Mouse (Mus musculus): ENCODE data around the gene Pakap. TPM values are rescaled to one million over a fixed set of nuclear protein-coding genes. Genes with fewer than 3 reads are reported as not detected.

Pakap gene
- polyA plus RNA-seq, 1 experiment from 2014 or later, result 46.0 TPM

DNA sequence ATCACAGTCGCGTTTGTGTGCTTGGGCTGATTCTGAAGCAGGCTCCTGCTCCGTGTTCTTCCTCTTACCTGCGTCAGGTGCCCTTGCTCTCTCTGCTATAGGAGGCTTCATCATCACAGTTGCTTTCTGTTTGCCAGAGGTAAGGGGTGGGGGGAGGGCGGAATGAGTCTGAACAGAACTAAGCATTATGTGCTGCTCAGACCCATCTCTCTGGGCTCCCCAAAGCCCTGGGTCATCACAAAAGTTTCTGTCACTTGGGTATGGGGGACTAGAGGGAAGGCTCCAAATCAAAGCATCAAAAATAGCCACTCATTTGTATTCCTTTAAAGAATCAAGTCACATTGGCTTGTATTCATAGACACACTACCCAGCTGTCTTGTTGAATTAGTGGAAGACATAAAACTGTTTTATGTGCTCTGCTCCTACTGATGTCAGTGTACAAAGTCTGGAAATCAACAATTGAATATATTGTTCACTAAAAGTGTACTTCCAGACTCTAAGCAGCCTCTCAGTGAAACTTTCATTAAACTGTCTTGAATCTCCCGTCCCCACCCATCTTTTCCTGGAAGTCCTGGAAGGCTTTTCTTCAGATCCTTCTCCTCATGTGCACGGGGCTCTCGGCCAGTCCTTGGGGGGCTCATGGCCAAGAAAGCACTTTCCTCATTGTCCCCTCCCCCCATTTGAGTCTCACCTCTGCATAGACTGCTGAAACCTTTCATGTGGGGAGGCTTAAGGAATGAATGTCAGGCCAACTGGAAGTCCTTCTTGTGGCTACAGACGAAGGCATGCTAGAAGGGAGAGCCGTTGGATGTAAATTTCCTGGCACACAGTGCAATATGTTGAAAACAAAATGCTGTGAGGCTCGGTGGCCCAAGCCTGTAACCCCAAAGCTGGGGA is 135.8 kb downstream of the Pakap start:
- WGBS (ENCODE audit: insufficient replicate concordance), result 80% methylated on average over 11 of the region's 11 CpGs
- no peak for ATAC-seq (replicated peaks; ENCODE audit: insufficient number of reproducible peaks, low FRiP score, low TSS enrichment)
- Histone ChIP-seq H3K27ac (ENCODE audit: low read depth, low read length) (no peak overlapping the region), H3K4me3 (ENCODE audit: low read depth, low read length) (no peak overlapping the region), H3K4me2 (no peak overlapping the region), H3K9me3 (replicated peaks; ENCODE audit: control insufficient read depth, low read length) (no peaks in the 10 kb centered on the region), H3K36me3 (ENCODE audit: control insufficient read depth, insufficient read depth, low read length) (no peaks in the 10 kb centered on the region), H3K9ac (ENCODE audit: low read depth, low read length) (no peak overlapping the region), H3K4me1 (ENCODE audit: control insufficient read depth, insufficient read depth, low read length) (no peaks in the 10 kb centered on the region), H3K27me3 (ENCODE audit: control insufficient read depth, insufficient read depth, low read length) (no peaks in the 10 kb centered on the region)

DNA sequence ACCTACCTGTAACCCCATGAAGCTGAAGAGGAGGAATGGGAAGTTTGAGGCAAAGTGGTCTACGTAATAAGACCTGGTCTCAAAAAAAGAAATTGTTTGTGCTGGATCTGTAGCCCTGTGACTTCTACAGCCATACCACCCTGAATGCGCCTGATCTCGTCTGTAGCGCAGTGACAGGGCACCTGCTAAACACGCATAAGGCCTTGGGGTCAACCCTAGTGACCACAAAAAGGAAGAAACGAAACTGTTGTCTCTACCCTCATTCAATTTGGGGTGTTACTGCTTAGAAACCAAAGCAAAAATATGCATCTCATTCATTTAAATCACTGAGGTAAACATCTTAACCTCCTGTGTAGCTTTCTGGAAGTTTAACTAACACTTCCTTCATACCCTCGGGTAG is 136.6 kb downstream of the Pakap start:
- Histone ChIP-seq H3K36me3 (ENCODE audit: control insufficient read depth, insufficient read depth, low read length) (0 out of 2 replicates have a peak, but pooled peaks cover 2% of the 10 kb centered on the region), H3K4me2 (no peak overlapping the region), H3K9ac (ENCODE audit: low read depth, low read length) (no peak overlapping the region), H3K27me3 (ENCODE audit: control insufficient read depth, insufficient read depth, low read length) (no peaks in the 10 kb centered on the region), H3K9me3 (replicated peaks; ENCODE audit: control insufficient read depth, low read length) (no peaks in the 10 kb centered on the region), H3K4me1 (ENCODE audit: control insufficient read depth, insufficient read depth, low read length) (no peaks in the 10 kb centered on the region), H3K4me3 (ENCODE audit: low read depth, low read length) (no peak overlapping the region), H3K27ac (ENCODE audit: low read depth, low read length) (no peak overlapping the region)
- no peak for ATAC-seq (replicated peaks; ENCODE audit: insufficient number of reproducible peaks, low FRiP score, low TSS enrichment)
- 89% methylated on average over 7 of the region's 7 CpGs for WGBS (ENCODE audit: insufficient replicate concordance)

DNA sequence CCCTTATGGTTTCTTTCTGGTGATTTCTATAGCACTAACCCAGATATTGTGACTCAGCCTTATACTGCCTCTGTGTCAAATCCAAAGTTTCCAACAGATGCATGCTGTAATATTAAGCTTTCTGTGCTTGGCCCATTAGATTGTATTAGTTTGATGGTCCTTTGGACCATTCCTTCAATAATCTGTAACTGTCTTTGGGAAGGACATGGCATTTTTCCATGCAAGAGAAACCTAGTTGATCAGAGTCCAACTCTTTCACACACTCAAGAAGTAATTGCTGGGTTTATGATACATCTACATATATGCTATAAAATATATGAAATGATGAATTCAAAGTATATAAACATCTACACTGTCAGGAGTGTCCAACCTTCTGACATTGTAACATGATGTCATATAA is 147.9 kb downstream of the Pakap start:
- Histone ChIP-seq H3K9ac (ENCODE audit: low read depth, low read length) (no peak overlapping the region), H3K4me3 (ENCODE audit: low read depth, low read length) (no peak overlapping the region), H3K36me3 (ENCODE audit: control insufficient read depth, insufficient read depth, low read length) (no peaks in the 10 kb centered on the region), H3K27ac (ENCODE audit: low read depth, low read length) (no peak overlapping the region), H3K4me1 (ENCODE audit: control insufficient read depth, insufficient read depth, low read length) (peaks cover 4% of the 10 kb centered on the region; the same call in 1 of the 2 replicates), H3K4me2 (no peak overlapping the region), H3K27me3 (ENCODE audit: control insufficient read depth, insufficient read depth, low read length) (no peaks in the 10 kb centered on the region), H3K9me3 (replicated peaks; ENCODE audit: control insufficient read depth, low read length) (no peaks in the 10 kb centered on the region)
- ATAC-seq (replicated peaks; ENCODE audit: insufficient number of reproducible peaks, low FRiP score, low TSS enrichment), result no peak

DNA sequence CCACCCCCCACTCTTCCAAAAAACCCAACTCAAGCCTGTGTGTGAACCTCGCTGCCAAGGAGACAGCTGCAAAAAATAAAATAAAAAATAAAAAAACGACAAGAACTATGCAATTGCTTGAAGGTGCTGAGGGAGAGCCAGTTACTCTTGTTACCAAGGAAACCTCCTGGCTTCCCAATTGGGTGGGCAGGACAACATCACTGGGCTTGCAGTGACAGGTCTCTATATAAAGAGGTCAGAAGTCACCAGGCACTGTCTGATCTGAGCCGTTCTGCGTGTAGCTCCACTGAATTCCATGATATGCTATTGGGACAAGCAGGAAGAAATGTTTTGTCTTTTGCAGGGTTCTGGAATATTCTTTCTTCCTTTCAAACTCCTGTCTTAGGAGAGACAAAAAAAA is 148.8 kb downstream of the Pakap start:
- H3K27me3 ChIP-seq (ENCODE audit: control insufficient read depth, insufficient read depth, low read length), result no peaks in the 10 kb centered on the region
- 56% methylated on average over 4 of the region's 4 CpGs for WGBS (ENCODE audit: insufficient replicate concordance)
- H3K27ac ChIP-seq (ENCODE audit: low read depth, low read length), result no peak overlapping the region
- no peaks in the 10 kb centered on the region for H3K9me3 ChIP-seq (replicated peaks; ENCODE audit: control insufficient read depth, low read length)
- no peak overlapping the region for H3K4me3 ChIP-seq (ENCODE audit: low read depth, low read length)
- H3K9ac ChIP-seq (ENCODE audit: low read depth, low read length), result no peak overlapping the region
- peaks cover 4% of the 10 kb centered on the region; the same call in 1 of the 2 replicates for H3K4me1 ChIP-seq (ENCODE audit: control insufficient read depth, insufficient read depth, low read length)
- no peak overlapping the region for H3K4me2 ChIP-seq
- no peaks in the 10 kb centered on the region for H3K36me3 ChIP-seq (ENCODE audit: control insufficient read depth, insufficient read depth, low read length)
- ATAC-seq (replicated peaks; ENCODE audit: insufficient number of reproducible peaks, low FRiP score, low TSS enrichment), result no peak

DNA sequence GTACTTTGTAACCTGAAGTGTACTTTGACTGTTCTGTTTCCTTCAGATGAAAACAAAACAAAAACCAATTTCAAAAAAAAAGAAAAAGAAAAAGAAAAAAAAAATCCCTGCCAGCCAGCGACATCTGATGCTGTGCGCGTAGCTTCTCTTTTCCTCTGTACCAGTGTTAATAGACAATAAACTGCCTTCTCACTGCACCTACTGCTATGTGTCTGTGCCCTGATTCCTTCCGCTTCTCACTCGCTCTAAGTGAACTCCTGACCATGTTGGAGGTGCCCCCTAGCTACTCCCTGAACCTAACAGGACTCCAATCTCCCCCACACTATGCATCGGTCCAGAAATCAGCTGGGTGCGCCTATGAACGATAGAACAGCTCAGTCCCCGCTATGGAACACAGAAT is 149.4 kb downstream of the Pakap start, which contains the start of gene Akap2:
Gene Akap2, plus strand, starts transcription at position 304 of the 400 bp plus-strand sequence.
- 85% methylated on average over 9 of the region's 9 CpGs for WGBS (ENCODE audit: insufficient replicate concordance)

DNA sequence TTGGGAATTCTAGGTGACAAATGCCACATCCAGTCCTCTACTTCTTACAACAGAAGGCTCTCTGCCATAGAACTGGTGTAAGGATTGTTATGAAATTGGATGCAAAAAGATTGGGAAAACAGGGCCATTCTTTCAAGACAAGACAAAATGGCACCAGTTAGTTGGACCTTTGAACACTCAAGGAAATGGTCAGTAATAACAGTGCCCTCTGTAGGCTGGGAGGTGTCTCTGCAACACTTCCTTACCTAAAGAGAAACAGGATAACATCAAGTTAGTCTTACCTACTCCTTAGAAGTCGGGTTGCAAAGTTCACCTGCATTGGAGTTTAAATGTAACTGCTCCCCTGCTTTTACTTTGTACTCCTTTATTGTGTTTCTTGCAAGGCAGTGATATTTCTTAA is 151.4 kb downstream of the Pakap start:
- Histone ChIP-seq H3K9ac (ENCODE audit: low read depth, low read length) (no peak overlapping the region), H3K4me1 (ENCODE audit: control insufficient read depth, insufficient read depth, low read length) (peaks cover 7% of the 10 kb centered on the region; the same call in 1 of the 2 replicates), H3K27me3 (ENCODE audit: control insufficient read depth, insufficient read depth, low read length) (no peaks in the 10 kb centered on the region), H3K36me3 (ENCODE audit: control insufficient read depth, insufficient read depth, low read length) (no peaks in the 10 kb centered on the region), H3K9me3 (replicated peaks; ENCODE audit: control insufficient read depth, low read length) (no peaks in the 10 kb centered on the region), H3K27ac (ENCODE audit: low read depth, low read length) (no peak overlapping the region), H3K4me3 (ENCODE audit: low read depth, low read length) (no peak overlapping the region), H3K4me2 (no peak overlapping the region)
- ATAC-seq (replicated peaks; ENCODE audit: insufficient number of reproducible peaks, low FRiP score, low TSS enrichment), result no peak
- WGBS (ENCODE audit: insufficient replicate concordance), result 83% methylated on average over 1 of the region's 1 CpGs

More for the DNA sequence above, 149.4 kb downstream of the Pakap start, which contains the start of gene Akap2:
- Histone ChIP-seq H3K4me3 (ENCODE audit: low read depth, low read length) (no peak within 1 kb of the TSS), H3K36me3 (ENCODE audit: control insufficient read depth, insufficient read depth, low read length) (no peaks in the 10 kb centered on the region), H3K4me1 (ENCODE audit: control insufficient read depth, insufficient read depth, low read length) (peaks cover 4% of the 10 kb centered on the region; the same call in 1 of the 2 replicates), H3K9me3 (replicated peaks; ENCODE audit: control insufficient read depth, low read length) (no peaks in the 10 kb centered on the region), H3K27me3 (ENCODE audit: control insufficient read depth, insufficient read depth, low read length) (no peaks in the 10 kb centered on the region), H3K4me2 (no peak within 1 kb of the TSS), H3K9ac (ENCODE audit: low read depth, low read length) (no peak within 1 kb of the TSS), H3K27ac (ENCODE audit: low read depth, low read length) (no peak within 1 kb of the TSS)
- ATAC-seq (replicated peaks; ENCODE audit: insufficient number of reproducible peaks, low FRiP score, low TSS enrichment), result no peak

DNA sequence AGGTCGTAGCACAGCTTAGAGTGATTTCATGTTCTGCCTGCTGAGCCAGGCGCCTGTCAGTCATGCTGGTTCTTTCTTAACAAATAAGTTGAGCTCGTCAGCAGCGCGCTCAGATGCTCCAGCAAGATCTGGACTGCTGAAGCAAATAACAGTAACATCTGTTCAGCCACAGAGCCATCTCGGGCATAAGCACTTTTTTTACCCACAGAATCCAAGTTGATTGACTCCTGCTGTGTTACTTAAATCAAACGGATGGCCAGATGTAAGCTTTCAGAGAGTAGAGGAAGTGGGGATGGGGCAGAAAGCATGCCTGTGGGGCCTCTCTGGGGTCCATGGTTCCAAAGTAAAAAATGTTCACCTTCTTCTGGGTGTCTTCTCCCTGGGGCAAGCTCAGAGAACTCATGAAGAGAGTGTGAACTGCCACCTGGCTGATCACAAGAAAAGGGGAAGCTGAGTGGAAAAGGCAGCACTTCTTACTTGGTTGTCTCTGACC is 152.9 kb downstream of the Pakap start:
- ATAC-seq (replicated peaks; ENCODE audit: insufficient number of reproducible peaks, low FRiP score, low TSS enrichment), result no peak
- Histone ChIP-seq H3K9ac (ENCODE audit: low read depth, low read length) (no peak overlapping the region), H3K27ac (ENCODE audit: low read depth, low read length) (no peak overlapping the region), H3K4me3 (ENCODE audit: low read depth, low read length) (no peak overlapping the region), H3K4me1 (ENCODE audit: control insufficient read depth, insufficient read depth, low read length) (peaks cover 7% of the 10 kb centered on the region; the same call in 1 of the 2 replicates), H3K4me2 (no peak overlapping the region), H3K36me3 (ENCODE audit: control insufficient read depth, insufficient read depth, low read length) (no peaks in the 10 kb centered on the region), H3K9me3 (replicated peaks; ENCODE audit: control insufficient read depth, low read length) (no peaks in the 10 kb centered on the region), H3K27me3 (ENCODE audit: control insufficient read depth, insufficient read depth, low read length) (no peaks in the 10 kb centered on the region)
- 49% methylated on average over 7 of the region's 7 CpGs for WGBS (ENCODE audit: insufficient replicate concordance)

DNA sequence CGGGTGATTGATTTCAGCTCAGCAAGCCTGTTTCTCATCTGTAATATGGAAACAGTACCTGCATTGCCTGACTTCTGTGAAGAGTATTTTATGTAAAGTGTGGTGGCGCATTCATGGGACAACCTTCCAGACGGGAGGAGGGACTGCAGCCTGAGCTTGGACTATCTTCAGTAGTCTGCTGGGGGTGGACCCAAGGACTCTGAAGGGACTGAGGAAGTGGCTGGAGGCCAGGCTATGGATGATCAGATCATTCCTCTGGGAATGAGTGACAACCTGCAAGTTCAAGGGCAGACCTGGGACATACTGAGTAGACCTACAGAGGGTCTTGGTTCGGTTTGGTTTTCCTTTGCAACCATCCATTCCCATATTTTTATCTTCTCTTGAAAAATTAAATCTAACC is 154.3 kb downstream of the Pakap start:
- Histone ChIP-seq H3K27ac (ENCODE audit: low read depth, low read length) (no peak overlapping the region), H3K4me2 (no peak overlapping the region), H3K27me3 (ENCODE audit: control insufficient read depth, insufficient read depth, low read length) (no peaks in the 10 kb centered on the region), H3K36me3 (ENCODE audit: control insufficient read depth, insufficient read depth, low read length) (no peaks in the 10 kb centered on the region), H3K4me1 (ENCODE audit: control insufficient read depth, insufficient read depth, low read length) (peaks cover 7% of the 10 kb centered on the region; the same call in 1 of the 2 replicates), H3K9me3 (replicated peaks; ENCODE audit: control insufficient read depth, low read length) (no peaks in the 10 kb centered on the region), H3K9ac (ENCODE audit: low read depth, low read length) (no peak overlapping the region), H3K4me3 (ENCODE audit: low read depth, low read length) (no peak overlapping the region)
- no peak for ATAC-seq (replicated peaks; ENCODE audit: insufficient number of reproducible peaks, low FRiP score, low TSS enrichment)
- 82% methylated on average over 4 of the region's 4 CpGs for WGBS (ENCODE audit: insufficient replicate concordance)
